Mouse (Mus musculus) heart, postnatal 14 days (tissue): Measurements from ENCODE around the gene Rpl14. TPM values are rescaled to one million over a fixed set of nuclear protein-coding genes. Genes with fewer than 3 reads are reported as not detected.

Experiments
- DNase-seq, 2 experiments: peaks; one replicate each; pipeline ENCODE4 v3.0.0; 2021 to 2022
- intact Hi-C: fragments of 180-260 bp; cut with DNase I; formaldehyde crosslinking; loops from one replicate; pipeline ENCODE4 v1.15.1; 2025
- total RNA-seq, 2 experiments: library from RNA; stranded (reverse); gene quantifications; 2 replicates each; pipeline ENCODE4 v1.2.3; 2021

Rpl14 gene
- total RNA-seq, 2 experiments from 2014 or later: 270 to 309 TPM

GRCm38 (mm10) chr9:120601488-120602171 is 30.4 kb downstream of the Rpl14 start:
- intact Hi-C loops: loop anchor here (1.0 to 10.0 kb wide), 10 partner anchors 91 to 639 kb away; no protein-coding TSS in a partner anchor

DNA sequence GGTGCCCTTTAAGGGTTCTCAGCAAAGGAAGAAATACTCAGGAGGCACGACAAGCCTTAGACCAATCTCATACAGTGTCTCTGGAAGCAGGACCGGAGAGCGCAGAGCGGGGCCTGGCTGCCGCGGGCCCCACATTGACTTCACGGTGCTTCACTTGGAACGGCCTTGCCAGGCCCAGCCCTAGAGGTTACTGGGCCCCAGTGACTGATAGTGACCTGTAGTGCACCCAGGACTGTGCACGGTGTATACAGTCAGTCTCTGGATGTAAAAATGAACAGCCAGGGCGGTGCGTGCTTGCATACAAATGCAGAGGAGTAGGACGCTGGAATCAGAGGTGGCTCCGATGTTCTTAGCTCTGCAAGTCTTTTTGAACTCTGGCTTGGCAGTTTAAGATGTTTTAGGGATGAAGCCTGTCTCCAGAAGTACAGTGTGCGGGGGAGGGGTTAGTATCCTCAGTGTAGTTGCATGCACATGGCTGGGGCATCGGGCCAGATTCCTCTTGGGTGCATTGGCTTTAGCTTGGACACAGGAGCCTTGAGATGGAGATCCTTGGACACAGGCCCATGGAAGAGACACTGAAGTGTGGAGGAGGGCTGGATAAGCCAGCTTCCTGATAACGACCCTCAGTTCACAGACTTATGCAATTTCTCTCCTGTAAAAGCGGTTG is 31.1 kb downstream of the Rpl14 start:
- intact Hi-C loops: loop anchor here (1.0 to 10.0 kb wide), 10 partner anchors 90 to 638 kb away; no protein-coding TSS in a partner anchor
- DNase-seq: peak; percentile 26 to 35

More at GRCm38 (mm10) chr9:120601488-120602171, 30.4 kb downstream of the Rpl14 start:
- DNase-seq: peak; percentile 80 to 88

DNA sequence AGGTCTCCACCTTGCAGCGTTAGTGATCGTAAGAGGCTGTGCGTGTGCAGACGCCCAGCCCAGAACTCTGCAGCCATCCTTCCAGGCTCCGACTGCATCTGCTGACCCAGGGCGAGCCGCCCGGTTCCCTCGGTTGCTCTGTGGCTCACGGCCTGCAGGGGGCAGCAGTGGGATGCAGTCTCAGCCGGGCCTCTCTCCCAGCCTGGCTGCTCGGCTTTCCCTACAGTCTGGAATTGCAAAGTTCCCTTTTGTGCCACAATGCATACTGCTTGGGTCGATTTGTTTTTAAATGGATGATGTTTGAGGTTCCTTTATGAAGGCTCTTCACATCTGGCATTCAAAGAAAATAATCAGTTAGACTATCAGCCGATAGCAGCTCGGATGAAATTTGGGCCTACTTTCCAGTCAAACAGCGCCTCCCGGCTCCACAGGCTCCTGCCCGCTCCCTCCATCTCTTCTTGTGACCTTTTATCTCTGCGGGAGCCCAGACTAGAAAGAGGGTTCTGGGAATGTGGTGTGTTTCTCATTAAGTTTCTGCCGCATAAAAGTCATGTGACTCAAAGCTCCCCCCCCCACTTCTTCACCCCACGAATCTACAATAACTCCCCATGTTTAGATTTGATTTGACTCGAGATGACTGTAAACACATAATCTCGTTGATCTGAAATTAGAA is 31.7 kb downstream of the Rpl14 start:
- DNase-seq: peak; percentile 91 to 96
- intact Hi-C loops: loop anchor here (1.0 to 10.0 kb wide), 10 partner anchors 89 to 637 kb away; no protein-coding TSS in a partner anchor

GRCm38 (mm10) chr9:120603512-120603908 is 32.3 kb downstream of the Rpl14 start:
- intact Hi-C loops: loop anchor here (2.0 to 10.0 kb wide), 9 partner anchors 89 to 614 kb away; no protein-coding TSS in a partner anchor
- no peak for DNase-seq

DNA sequence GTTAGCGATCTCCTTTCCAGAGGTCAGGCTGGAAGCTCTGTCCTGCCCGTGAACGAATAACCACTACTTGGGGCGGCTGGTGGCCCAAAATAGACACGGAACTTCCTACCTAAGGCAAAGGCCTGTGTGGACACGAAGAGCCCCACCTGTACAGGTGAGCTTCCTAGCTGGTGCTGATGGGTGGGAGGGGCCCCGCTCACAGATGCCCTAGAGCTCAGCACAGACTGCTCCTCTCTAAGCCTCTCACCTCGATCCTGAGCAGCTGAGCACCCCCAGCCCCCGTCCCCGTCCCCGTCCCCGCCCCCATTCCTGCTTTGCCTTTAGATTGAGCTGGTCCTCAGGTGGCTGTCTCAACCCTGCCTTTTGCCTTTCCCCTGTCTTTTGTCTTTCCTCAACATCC is 32.7 kb downstream of the Rpl14 start:
- intact Hi-C loops: loop anchor here (2.0 to 10.0 kb wide), 9 partner anchors 88 to 613 kb away; no protein-coding TSS in a partner anchor
- no peak for DNase-seq

DNA sequence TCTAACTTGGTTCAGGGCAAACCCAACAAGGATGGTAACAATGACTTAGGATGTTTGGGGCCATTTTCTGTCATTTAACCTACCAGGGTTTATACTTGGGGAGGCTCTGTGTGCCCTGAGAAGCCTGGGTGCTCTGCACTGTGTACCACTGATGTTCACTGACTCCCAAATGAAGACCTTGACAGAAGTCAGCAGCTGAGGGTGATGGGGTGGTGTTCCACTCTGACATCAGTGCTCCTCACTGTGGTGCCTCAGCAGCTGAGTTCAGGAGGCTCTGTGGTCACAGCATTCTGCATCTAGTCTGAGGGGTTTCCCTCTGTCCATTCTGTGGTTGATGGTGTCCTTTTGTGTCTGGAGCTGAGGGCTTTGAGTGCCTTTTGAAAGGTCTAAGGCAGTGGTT is 39.8 kb downstream of the Rpl14 start:
- DNase-seq: no peak
- intact Hi-C loops: no loop called here

- intact Hi-C loops: no loop called here
These were observed 42.8 kb downstream of the Rpl14 start for GRCm38 (mm10) chr9:120614059-120614458.

DNA sequence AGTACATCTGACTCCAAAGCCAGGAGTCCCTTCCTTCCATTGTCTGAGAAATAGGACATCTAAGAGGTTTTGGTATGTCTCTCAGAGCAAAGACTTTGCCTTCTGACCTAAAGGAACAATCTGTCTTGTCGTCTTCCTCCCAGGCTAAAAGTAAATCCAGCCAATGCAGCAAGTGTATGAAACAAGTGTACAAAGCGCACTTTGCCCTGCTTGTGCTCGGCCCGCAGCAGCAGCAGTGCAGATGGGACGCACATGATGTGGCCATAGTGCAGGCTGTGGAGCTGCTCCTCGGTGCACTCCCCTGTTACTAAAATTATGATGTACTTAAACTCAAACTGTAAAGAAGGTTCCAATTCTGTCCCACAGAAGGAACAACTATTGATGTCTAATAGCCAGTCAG is 46.9 kb downstream of the Rpl14 start:
- intact Hi-C loops: no loop called here
- DNase-seq: no peak

More at GRCm38 (mm10) chr9:120614059-120614458, 42.8 kb downstream of the Rpl14 start:
- no peak for DNase-seq

- no peak for DNase-seq
- intact Hi-C loops: no loop called here
These were observed 48.1 kb downstream of the Rpl14 start for GRCm38 (mm10) chr9:120619347-120619708.

DNA sequence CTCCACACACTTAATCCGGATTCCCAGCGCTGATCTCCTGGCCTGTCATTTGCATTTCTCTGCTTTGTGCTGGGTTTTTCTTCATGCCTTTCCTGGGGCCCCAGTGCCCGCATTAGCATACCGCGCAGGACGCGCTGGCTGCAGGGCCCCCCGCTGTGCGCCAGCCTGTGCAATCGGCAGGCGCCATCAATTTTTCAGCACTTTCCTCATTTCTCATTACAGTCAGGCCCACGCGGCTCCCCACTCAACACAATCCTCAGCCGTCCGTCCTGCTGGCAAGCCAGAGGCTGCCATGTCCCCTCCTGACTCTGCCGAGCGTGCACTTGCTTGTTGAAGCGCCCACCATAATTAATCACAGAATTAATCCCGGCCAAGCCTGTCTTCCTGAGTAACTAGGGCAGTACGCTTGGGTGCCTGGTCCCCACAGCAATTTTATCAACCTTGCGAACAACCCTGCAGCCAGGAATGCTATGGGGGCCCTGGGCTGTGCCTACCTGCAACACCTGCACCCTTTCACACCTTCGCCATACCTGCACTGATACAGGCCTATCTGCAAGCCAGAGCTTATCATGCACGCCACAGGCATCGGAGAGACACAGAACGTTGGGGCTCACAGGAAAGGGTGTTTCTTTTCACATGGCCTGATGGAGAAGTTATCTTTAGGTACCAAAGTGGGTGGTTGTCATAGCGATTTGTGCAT is 48.6 kb downstream of the Rpl14 start:
- intact Hi-C loops: no loop called here

GRCm38 (mm10) chr9:120620409-120620745 is 49.1 kb downstream of the Rpl14 start:
- no peak for DNase-seq

More for the DNA sequence above, 48.6 kb downstream of the Rpl14 start:
- no peak for DNase-seq

More at GRCm38 (mm10) chr9:120620409-120620745, 49.1 kb downstream of the Rpl14 start:
- intact Hi-C loops: no loop called here

Other genes starting within 250 kb of the Rpl14 start
- gene Eif1b, start 79.2 kb upstream of the Rpl14 start, total RNA-seq: 10 to 100 TPM; 53.1 to 58.3 TPM
- gene Entpd3, start 31.6 kb upstream of the Rpl14 start, total RNA-seq: under 1 TPM in 1 of 2 experiments, not detected in 1; 0.24 TPM